Mouse (Mus musculus) heart, adult 9 months (tissue): ENCODE data around the gene Zscan21.
A peak's percentile ranks its signal among the peaks of the same experiment; 100 is the strongest.

Source experiments
- DNase-seq, 2 experiments: peaks; one replicate each; pipeline ENCODE4 v3.0.0; 2022; ENCODE audit warnings: low spot score in 2 of 2

Gene Zscan21

GRCm38 (mm10) chr5:138117199-138118015 lies 704 bp downstream of the Zscan21 start:
- no peak for DNase-seq

GRCm38 (mm10) chr5:138118041-138118440 lies 1.3 kb downstream of the Zscan21 start:
- no peak for DNase-seq

DNA sequence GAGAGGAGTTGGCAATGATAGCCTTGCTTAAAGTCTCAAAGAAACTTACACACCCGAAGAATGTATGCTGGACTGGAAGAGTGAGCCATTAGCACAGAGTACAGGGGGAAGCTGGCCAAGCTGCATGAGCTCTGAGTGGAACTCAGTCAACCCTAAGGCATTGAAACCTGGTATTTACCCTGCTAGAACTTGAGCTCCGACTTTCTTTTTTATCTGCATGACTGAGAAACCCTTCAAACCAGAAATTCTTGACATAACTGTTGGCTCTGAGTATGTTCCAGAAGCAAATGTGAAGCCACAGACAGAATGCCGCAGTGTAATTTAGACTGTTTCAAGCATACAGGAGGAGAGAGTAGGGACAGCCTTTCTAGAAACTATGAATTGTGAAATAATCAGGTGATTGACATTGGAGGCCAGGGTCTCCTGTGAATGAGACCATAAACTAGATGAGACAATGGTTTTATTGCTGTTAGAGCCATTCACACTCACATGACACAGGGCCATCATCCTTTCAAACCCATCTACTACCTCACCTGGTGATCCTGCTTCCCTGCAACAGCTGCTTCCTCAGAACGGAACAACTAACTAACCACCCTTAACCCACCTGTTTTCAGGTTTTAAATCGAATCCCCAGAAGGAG lies 15.8 kb downstream of the Zscan21 start:
- no peak for DNase-seq

- no peak for DNase-seq
These were observed 20.6 kb downstream of the Zscan21 start for GRCm38 (mm10) chr5:138137257-138137656.

DNA sequence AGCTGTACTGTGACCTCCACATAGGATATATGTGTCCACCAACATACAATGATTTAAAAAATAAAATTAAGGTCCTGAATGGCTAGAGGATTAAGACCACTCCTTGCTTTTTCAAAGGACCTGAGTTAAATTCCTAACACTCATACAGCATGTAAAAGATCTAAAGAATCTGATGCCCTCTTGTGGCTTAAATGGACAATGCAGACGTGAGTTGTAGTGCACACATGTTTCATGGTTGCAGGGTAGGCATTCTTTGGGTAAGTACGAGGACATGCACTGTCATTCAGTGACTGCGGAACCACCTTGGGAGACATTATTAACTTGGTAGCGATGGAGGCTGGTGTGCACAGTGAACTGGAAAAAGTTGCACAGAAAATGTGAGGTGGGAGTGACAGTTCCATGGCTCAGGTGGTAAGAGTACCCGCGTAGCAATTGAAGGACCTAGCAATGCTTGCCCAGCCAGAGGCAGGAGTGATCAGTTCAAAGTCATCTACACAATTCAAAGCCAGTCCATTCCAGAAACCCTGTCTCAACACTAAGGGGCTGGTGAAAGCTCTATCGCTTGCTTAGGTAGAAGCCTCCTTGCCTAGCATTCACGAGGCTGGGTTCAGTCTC lies 21.3 kb downstream of the Zscan21 start:
- no peak for DNase-seq

- DNase-seq = no peak
These were observed 21.9 kb downstream of the Zscan21 start for GRCm38 (mm10) chr5:138138585-138138984.

- DNase-seq = no peak
These were observed 37.7 kb downstream of the Zscan21 start for GRCm38 (mm10) chr5:138154390-138154789.

- DNase-seq = peak; percentile 95 to 96
These were observed 38.8 kb downstream of the Zscan21 start, which contains the start of gene Zfp113 for GRCm38 (mm10) chr5:138155443-138155976. Zfp113 (minus strand) TSS chr5:138155744.

DNA sequence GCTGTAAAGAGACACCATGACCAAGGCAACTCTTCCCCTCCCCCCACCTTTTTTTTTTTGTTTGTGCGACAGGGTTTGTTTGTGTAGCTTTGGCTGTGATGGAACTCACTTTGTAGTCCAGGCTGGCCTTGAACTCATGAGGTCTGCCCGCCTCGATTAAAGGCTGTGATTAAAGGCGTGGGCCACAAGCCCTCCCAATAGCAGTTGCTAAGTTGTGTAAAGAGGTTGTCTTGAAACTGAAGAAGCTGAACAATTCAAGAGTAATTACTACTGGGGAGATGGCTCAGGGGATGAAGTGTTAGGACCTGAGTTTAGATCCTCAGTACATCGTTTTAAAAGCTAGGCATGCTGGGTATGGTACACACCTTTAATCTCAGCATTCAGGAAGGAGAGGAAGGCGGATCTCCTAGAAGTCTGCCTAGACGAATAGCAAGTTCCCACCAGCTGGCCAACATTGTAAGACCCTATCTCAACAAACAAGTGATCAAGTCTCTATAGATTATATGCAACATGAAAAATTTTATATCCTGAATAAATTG lies 43.6 kb downstream of the Zscan21 start:
- DNase-seq = no peak

- DNase-seq = peak; percentile 90 to 92
These were observed 44.4 kb downstream of the Zscan21 start, which contains the start of gene Cops6 for GRCm38 (mm10) chr5:138160842-138161665. Cops6 (plus strand) TSS chr5:138161071.

- no peak for DNase-seq
These were observed 46.3 kb downstream of the Zscan21 start for GRCm38 (mm10) chr5:138163046-138163445.

GRCm38 (mm10) chr5:138163610-138164009 lies 46.9 kb downstream of the Zscan21 start:
- DNase-seq = no peak

DNA sequence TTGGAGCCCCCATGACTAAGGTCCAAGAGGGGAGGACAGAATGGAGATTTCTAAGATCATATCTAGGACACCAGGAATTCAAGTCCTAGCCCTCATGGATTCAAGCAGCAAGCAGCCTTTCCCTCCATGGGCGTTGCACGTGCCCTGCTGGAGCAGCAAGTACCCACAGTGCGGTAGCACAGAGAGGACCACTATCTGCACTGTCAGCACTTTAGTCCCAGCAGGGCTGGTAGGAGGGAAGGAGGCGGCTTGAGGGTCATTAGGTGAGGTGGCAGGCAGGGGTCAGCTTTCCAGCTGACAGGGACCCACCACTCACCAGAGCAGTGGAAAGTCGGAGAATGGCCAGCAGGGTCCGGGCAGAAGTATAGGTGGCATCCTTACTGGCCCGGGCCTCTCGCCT lies 48.9 kb downstream of the Zscan21 start:
- DNase-seq = no peak

- DNase-seq = peak; percentile 95 to 96
These were observed 54.3 kb downstream of the Zscan21 start for GRCm38 (mm10) chr5:138170936-138171561.

DNA sequence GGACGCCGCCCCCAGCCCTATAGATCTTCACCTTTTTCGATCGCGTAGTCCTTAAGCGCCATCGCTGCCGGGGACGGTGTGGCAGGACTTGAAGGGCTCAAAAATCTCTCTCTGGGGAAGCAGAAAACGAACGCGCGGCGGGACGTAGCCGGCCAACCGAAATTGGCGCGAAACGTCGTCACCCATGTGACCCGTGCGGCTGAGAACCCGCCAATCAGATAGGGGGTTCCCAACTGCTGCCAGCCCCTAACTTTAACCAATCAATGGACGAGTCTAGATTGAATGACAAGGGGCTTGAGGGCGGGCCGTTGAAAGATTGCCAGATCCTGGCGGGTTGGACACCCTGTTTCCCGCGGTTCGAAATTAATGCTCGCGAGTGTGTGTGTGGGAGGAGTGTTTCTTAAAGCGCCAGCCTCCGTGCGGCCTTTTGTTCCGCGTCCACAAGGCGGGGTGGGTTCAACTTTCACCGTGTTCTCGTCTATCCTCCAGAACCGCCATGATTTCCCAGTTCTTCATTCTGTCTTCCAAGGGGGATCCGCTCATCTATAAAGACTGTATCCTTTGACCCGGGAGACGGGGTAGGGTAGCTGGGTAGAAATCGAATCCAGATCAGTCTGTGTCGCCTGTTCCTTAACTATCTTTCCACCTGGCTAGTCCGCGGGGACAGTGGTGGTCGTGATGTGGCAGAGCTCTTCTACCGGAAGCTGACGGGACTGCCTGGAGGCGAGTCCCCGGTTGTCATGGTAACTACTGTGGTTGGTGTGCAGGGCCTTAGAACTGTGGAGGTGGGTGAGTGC lies 55.2 kb downstream of the Zscan21 start, which contains the start of the genes Ap4m1 and Mcm7:
Ap4m1 (plus strand) TSS at position 308 of the 797 bp plus-strand sequence.
Mcm7 (minus strand) TSS at position 728 of the 797 bp plus-strand sequence.
- peak; percentile 99 for DNase-seq

GRCm38 (mm10) chr5:138173217-138173616 lies 56.5 kb downstream of the Zscan21 start:
- no peak for DNase-seq
